Mouse (Mus musculus): Measurements from ENCODE around the gene Gimap1. TPM values are rescaled to one million over a fixed set of nuclear protein-coding genes. Genes with fewer than 3 reads are reported as not detected.

The Gimap1 gene
- polyA plus RNA-seq (2016; fragmentation: Nextera tagmentation; extraction: Ambion mirVana), result 7.9 and 8.5 TPM in 2 replicates

- Histone ChIP-seq H3K36me3 (no peaks in the 10 kb centered on the region), H3K4me3 (no peak within 1 kb of the TSS), H3K27ac (no peak within 1 kb of the TSS), H3K27me3 (ENCODE audit: low read depth, poor library complexity, severe bottlenecking) (peaks cover 41% of the 10 kb centered on the region), H3K9me3 (replicated peaks) (no peaks in the 10 kb centered on the region), H3K4me1 (peaks cover 16% of the 10 kb centered on the region)
- 78% methylated on average over 15 of the region's 15 CpGs for WGBS
- DNase-seq (ENCODE audit: low spot score), result no peak
Observed at GRCm38 (mm10) chr6:48738961-48739779, at the start of gene Gimap1. Gene Gimap1 (plus strand): TSS chr6:48739054.

DNA sequence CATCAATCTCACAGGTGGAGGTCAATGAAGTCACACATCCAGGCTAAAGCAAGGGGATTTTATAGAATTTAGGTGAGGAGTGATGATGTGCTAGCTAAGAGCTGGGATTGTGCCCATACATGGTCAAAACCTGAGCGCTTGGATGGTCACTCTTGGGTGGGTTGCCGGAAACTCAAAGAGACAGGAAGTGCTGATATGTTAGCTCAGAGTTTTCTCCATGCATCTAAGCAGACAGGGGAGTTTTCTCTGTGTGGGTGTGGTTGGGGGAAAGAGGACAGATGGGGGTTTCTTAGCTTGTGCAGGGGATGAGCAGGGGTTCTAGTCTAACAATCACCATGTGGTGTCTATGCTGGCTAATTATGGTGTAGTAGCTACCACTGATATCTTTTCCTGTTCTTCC lies 49.5 kb upstream of the Gimap1 start:
- no peaks in the 10 kb centered on the region for H3K27me3 ChIP-seq (ENCODE audit: low read depth, poor library complexity, severe bottlenecking)
- no peak overlapping the region for H3K27ac ChIP-seq
- DNase-seq (ENCODE audit: low spot score), result no peak
- no peaks in the 10 kb centered on the region for H3K9me3 ChIP-seq (replicated peaks)
- H3K4me3 ChIP-seq, result no peak overlapping the region
- 87% methylated on average over 2 of the region's 2 CpGs for WGBS
- no peaks in the 10 kb centered on the region for H3K36me3 ChIP-seq
- no peaks in the 10 kb centered on the region for H3K4me1 ChIP-seq

DNA sequence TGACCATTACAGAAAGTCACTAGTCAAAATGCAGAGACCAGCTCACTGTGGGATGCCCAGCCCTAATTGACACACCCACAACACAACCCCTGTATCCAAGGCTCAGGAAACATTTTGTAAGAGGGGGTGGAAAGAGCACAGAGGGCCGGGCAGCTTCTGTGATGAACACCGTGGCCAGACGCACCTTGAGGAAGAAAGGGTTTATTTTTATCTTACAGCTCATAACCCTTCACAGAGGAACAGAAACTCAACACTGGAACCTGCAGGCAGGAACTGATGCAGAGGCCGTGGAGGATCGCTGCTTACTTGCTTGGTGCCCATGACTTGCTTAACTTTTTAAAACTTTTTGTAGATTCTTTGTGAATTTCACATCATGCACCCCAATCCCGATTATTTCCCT lies 45.9 kb upstream of the Gimap1 start:
- Histone ChIP-seq H3K36me3 (no peaks in the 10 kb centered on the region), H3K4me3 (no peak overlapping the region), H3K4me1 (no peaks in the 10 kb centered on the region), H3K9me3 (replicated peaks) (no peaks in the 10 kb centered on the region), H3K27ac (no peak overlapping the region), H3K27me3 (ENCODE audit: low read depth, poor library complexity, severe bottlenecking) (no peaks in the 10 kb centered on the region)
- WGBS, result 92% methylated on average over 6 of the region's 6 CpGs
- no peak for DNase-seq (ENCODE audit: low spot score)

GRCm38 (mm10) chr6:48696830-48697554 lies 41.9 kb upstream of the Gimap1 start:
- no peaks in the 10 kb centered on the region for H3K27me3 ChIP-seq (ENCODE audit: low read depth, poor library complexity, severe bottlenecking)
- DNase-seq (ENCODE audit: low spot score), result peak; percentile 26

GRCm38 (mm10) chr6:48697555-48697930 lies 41.3 kb upstream of the Gimap1 start:
- Histone ChIP-seq H3K4me1 (no peaks in the 10 kb centered on the region; the same call in 1 of the 2 replicates), H3K9me3 (replicated peaks) (no peaks in the 10 kb centered on the region), H3K27ac (no peak overlapping the region), H3K27me3 (ENCODE audit: low read depth, poor library complexity, severe bottlenecking) (no peaks in the 10 kb centered on the region), H3K36me3 (no peaks in the 10 kb centered on the region), H3K4me3 (no peak overlapping the region)
- 61% methylated on average over 1 of the region's 1 CpGs for WGBS
- DNase-seq (ENCODE audit: low spot score), result no peak

More at GRCm38 (mm10) chr6:48696830-48697554, 41.9 kb upstream of the Gimap1 start:
- Histone ChIP-seq H3K4me1 (no peaks in the 10 kb centered on the region), H3K36me3 (no peaks in the 10 kb centered on the region), H3K9me3 (replicated peaks) (no peaks in the 10 kb centered on the region), H3K27ac (no peak overlapping the region), H3K4me3 (no peak overlapping the region)
- WGBS, result 84% methylated on average over 4 of the region's 4 CpGs

- Histone ChIP-seq H3K4me3 (no peak overlapping the region), H3K27me3 (ENCODE audit: low read depth, poor library complexity, severe bottlenecking) (no peaks in the 10 kb centered on the region), H3K9me3 (replicated peaks) (no peaks in the 10 kb centered on the region), H3K36me3 (no peaks in the 10 kb centered on the region), H3K4me1 (peaks cover 2% of the 10 kb centered on the region; the same call in 1 of the 2 replicates), H3K27ac (no peak overlapping the region)
- WGBS, result 87% methylated on average over 7 of the region's 7 CpGs
- DNase-seq (ENCODE audit: low spot score), result peak; percentile 18
Observed at GRCm38 (mm10) chr6:48698066-48698856, 40.6 kb upstream of the Gimap1 start.

DNA sequence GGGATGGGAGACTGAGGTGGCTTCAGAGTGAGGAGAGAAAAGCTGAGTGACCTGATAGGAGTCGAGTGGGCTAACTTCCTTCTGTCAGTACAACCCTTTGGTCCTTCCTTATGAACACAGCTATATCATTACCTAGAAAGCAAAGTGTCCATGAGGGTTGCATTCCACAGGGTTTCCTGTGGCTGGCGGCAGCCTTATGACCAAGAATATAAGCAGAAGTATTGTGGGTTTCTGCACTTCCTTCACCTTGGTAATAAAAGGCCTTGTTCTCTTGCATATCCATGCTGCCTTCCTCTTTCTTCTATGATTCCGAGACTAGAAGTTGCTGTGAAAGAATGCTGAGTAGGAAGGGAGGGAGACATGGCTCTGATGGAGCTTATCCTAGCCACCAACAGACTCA lies 40.0 kb upstream of the Gimap1 start:
- H3K4me3 ChIP-seq, result no peak overlapping the region
- WGBS, result 85% methylated on average over 3 of the region's 3 CpGs
- DNase-seq (ENCODE audit: low spot score), result peak; percentile 18
- no peaks in the 10 kb centered on the region for H3K9me3 ChIP-seq (replicated peaks)
- no peak overlapping the region for H3K27ac ChIP-seq
- no peaks in the 10 kb centered on the region for H3K36me3 ChIP-seq
- H3K4me1 ChIP-seq, result peaks cover 2% of the 10 kb centered on the region; the same call in 1 of the 2 replicates
- no peaks in the 10 kb centered on the region for H3K27me3 ChIP-seq (ENCODE audit: low read depth, poor library complexity, severe bottlenecking)

GRCm38 (mm10) chr6:48700251-48701075 lies 38.4 kb upstream of the Gimap1 start:
- WGBS, result 62% methylated on average over 5 of the region's 5 CpGs
- Histone ChIP-seq H3K9me3 (replicated peaks) (no peaks in the 10 kb centered on the region), H3K4me3 (no peak overlapping the region), H3K4me1 (peaks cover 2% of the 10 kb centered on the region; the same call in 1 of the 2 replicates), H3K36me3 (no peaks in the 10 kb centered on the region), H3K27me3 (ENCODE audit: low read depth, poor library complexity, severe bottlenecking) (no peaks in the 10 kb centered on the region), H3K27ac (no peak overlapping the region)
- peak; percentile 15 for DNase-seq (ENCODE audit: low spot score)

DNA sequence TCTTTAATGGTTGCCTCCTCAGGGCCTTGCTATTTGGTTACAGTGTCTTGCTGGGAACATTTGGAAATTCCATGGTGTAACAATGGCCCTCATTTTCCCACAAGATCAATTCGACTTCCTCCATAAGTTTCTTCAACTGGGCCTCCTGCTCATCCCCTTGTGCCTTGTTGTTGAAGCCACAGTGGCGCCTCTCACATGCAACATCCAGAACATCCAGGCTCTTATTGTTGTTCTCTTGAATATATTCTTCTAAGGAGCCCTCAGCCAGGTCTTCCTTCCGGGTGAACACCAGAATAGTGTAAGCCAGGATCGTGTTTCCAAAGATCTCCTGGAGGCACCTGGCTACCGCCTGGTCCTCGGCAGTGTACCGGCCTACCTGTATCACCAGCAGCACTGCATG lies 36.7 kb upstream of the Gimap1 start:
- H3K27me3 ChIP-seq (ENCODE audit: low read depth, poor library complexity, severe bottlenecking), result no peaks in the 10 kb centered on the region
- 88% methylated on average over 7 of the region's 7 CpGs for WGBS
- no peak overlapping the region for H3K4me3 ChIP-seq
- no peak for DNase-seq (ENCODE audit: low spot score)
- no peaks in the 10 kb centered on the region for H3K9me3 ChIP-seq (replicated peaks)
- no peak overlapping the region for H3K27ac ChIP-seq
- peaks cover 2% of the 10 kb centered on the region; the same call in 1 of the 2 replicates for H3K4me1 ChIP-seq
- no peaks in the 10 kb centered on the region for H3K36me3 ChIP-seq

GRCm38 (mm10) chr6:48702601-48703000 lies 36.3 kb upstream of the Gimap1 start:
- Histone ChIP-seq H3K9me3 (replicated peaks) (no peaks in the 10 kb centered on the region), H3K27me3 (ENCODE audit: low read depth, poor library complexity, severe bottlenecking) (no peaks in the 10 kb centered on the region), H3K4me1 (peaks cover 2% of the 10 kb centered on the region; the same call in 1 of the 2 replicates), H3K27ac (no peak overlapping the region), H3K36me3 (no peaks in the 10 kb centered on the region), H3K4me3 (no peak overlapping the region)
- no peak for DNase-seq (ENCODE audit: low spot score)
- WGBS, result 68% methylated on average over 5 of the region's 5 CpGs

- H3K27ac ChIP-seq, result no peak overlapping the region
- no peak overlapping the region for H3K4me3 ChIP-seq
- no peaks in the 10 kb centered on the region for H3K27me3 ChIP-seq (ENCODE audit: low read depth, poor library complexity, severe bottlenecking)
- peak; percentile 12 for DNase-seq (ENCODE audit: low spot score)
- no peaks in the 10 kb centered on the region for H3K9me3 ChIP-seq (replicated peaks)
- no peaks in the 10 kb centered on the region for H3K36me3 ChIP-seq
- peaks cover 2% of the 10 kb centered on the region; the same call in 1 of the 2 replicates for H3K4me1 ChIP-seq
Observed at GRCm38 (mm10) chr6:48704146-48704545, 34.7 kb upstream of the Gimap1 start.

DNA sequence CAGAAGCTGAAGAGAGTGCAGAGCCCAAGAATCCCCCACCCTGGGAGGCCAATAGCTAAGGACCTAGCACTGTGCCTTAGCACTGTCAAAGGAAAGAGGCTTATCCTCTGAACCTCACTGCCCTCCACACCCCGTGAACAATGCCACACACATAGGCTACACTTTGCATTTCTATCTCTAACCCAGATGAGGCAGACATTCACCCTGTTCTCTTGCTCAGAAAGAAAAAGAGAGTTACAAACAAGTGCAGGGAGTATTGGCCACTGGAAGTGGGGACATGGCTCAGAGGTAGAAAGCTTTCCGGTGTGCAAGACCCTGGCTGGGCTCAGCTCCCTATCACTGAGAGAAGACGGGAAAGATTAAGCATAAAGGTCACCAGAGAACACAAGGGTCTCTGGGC lies 32.7 kb upstream of the Gimap1 start:
- no peak overlapping the region for H3K27ac ChIP-seq

More for the DNA sequence above, 32.7 kb upstream of the Gimap1 start:
- Histone ChIP-seq H3K36me3 (no peaks in the 10 kb centered on the region), H3K4me1 (peaks cover 2% of the 10 kb centered on the region; the same call in 1 of the 2 replicates), H3K9me3 (replicated peaks) (no peaks in the 10 kb centered on the region), H3K27me3 (ENCODE audit: low read depth, poor library complexity, severe bottlenecking) (no peaks in the 10 kb centered on the region), H3K4me3 (no peak overlapping the region)
- DNase-seq (ENCODE audit: low spot score), result no peak
- WGBS, result 75% methylated on average over 3 of the region's 3 CpGs

Measured in limb, embryonic 10.5 days (tissue).